Mouse (Mus musculus) c-Kit-negative CD71-positive TER-119-positive erythroid progenitor cells, embryonic 14.5 days (primary cell): ENCODE measurements around the gene Stard5.

Experiments
- DNase-seq: peaks from one replicate; pipeline ENCODE4 v3.0.0-alpha.2; 2013; ENCODE audit warnings: low read depth, low spot score

The Stard5 gene

GRCm38 (mm10) chr7:83632682-83633120 lies 942 bp downstream of the Stard5 start:
- DNase-seq, result no peak

GRCm38 (mm10) chr7:83633856-83634255 lies 2.1 kb downstream of the Stard5 start:
- DNase-seq, result no peak

- DNase-seq, result no peak
Observed at GRCm38 (mm10) chr7:83635726-83636125, 4.0 kb downstream of the Stard5 start.

- DNase-seq, result no peak
Observed at GRCm38 (mm10) chr7:83636425-83636824, 4.7 kb downstream of the Stard5 start.

- no peak for DNase-seq
Observed at GRCm38 (mm10) chr7:83637781-83638583, 6.2 kb downstream of the Stard5 start.

- no peak for DNase-seq
Observed at GRCm38 (mm10) chr7:83639084-83639483, 7.3 kb downstream of the Stard5 start.

- no peak for DNase-seq
Observed at GRCm38 (mm10) chr7:83640581-83640980, 8.8 kb downstream of the Stard5 start.

- no peak for DNase-seq
Observed at GRCm38 (mm10) chr7:83641163-83641562, 9.4 kb downstream of the Stard5 start.

GRCm38 (mm10) chr7:83643581-83643980 lies 11.8 kb downstream of the Stard5 start:
- no peak for DNase-seq

- DNase-seq, result no peak
Observed at GRCm38 (mm10) chr7:83644761-83645160, 13.0 kb downstream of the Stard5 start.

- no peak for DNase-seq
Observed at GRCm38 (mm10) chr7:83645476-83645875, 13.7 kb downstream of the Stard5 start.

GRCm38 (mm10) chr7:83648807-83649206 lies 17.0 kb downstream of the Stard5 start:
- no peak for DNase-seq

GRCm38 (mm10) chr7:83650638-83651037 lies 18.9 kb downstream of the Stard5 start:
- no peak for DNase-seq

GRCm38 (mm10) chr7:83652498-83652897 lies 20.7 kb downstream of the Stard5 start:
- no peak for DNase-seq

- DNase-seq, result no peak
Observed at GRCm38 (mm10) chr7:83653605-83654051, 21.9 kb downstream of the Stard5 start.

GRCm38 (mm10) chr7:83654196-83654595 lies 22.4 kb downstream of the Stard5 start:
- no peak for DNase-seq

- no peak for DNase-seq
Observed at GRCm38 (mm10) chr7:83654938-83655630, 23.3 kb downstream of the Stard5 start.

- DNase-seq, result no peak
Observed at GRCm38 (mm10) chr7:83658716-83659115, 27.0 kb downstream of the Stard5 start.

- DNase-seq, result no peak
Observed at GRCm38 (mm10) chr7:83659159-83660065, 27.7 kb downstream of the Stard5 start.

- DNase-seq, result no peak
Observed at GRCm38 (mm10) chr7:83660273-83660691, 28.5 kb downstream of the Stard5 start.

- no peak for DNase-seq
Observed at GRCm38 (mm10) chr7:83661031-83661430, 29.3 kb downstream of the Stard5 start.

GRCm38 (mm10) chr7:83661763-83662162 lies 30.0 kb downstream of the Stard5 start:
- no peak for DNase-seq
